Mouse (Mus musculus) liver, adult (tissue): ENCODE measurements around the gene Snx21.

Experiments
- GATA4 ChIP-seq: IDR thresholded peaks from 2 replicates; pipeline ENCODE4 v1.6.1; 2014; ENCODE audit warnings: mild to moderate bottlenecking, low read length; ENCODE audit not compliant: insufficient replicate concordance

Snx21 gene

DNA sequence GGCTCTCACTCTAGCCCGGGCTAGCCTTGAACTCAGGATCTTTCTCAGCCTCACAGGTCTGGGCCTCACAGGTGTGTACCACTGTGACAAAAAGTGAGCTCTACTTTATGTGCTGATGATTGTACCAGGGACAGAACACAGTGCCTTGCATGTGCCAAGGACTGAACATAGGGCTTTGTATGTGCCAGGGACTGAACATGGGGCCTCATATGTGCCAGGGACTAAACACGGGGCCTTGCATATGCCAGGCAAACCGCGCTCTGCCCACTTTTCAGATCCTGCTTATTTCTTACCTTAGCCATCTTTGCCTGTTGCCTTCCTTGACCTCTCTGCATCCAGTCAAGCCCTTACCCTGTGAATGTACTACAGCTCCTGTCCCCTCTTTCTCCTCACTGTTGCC, 23.7 kb upstream of the Snx21 start:
- no peak for TF ChIP-seq GATA4

DNA sequence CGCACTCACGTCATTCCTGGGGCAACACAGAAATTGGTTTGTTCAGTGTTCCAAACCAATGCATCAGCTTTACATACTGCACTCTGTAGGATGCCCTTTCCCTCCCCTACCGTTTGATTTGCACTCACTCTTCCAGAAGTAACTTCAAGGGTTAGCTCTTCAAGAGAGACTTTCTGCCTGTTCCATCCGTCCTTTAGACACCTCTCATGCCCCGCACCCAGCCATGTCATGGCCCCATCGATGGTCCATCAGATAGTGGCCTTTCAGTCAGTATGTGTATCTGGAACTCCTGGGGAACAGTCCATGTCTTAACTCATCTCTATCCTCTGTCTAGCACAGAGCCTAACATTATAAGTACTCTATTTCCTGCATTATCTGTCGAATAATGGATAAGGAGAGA, 23.0 kb upstream of the Snx21 start:
- no peak for TF ChIP-seq GATA4

DNA sequence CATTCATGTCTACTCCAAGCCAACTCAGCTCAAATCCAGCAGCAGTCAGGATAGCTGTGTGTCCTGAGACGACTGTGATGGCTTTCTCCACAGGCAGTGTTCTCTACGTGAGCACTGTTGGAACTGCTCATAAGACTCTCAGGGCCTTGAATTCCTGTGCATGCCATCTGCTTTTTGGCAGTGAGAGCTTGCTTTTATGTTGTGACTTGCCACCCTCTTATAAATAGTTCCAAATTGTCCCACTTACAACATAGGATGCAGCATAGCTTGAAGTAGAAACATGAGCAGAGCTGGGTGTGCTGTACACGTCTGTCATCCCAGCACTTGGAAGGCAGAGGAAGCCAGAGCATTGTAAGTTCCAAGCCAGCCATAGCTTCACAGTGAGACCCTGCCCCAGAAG, 19.8 kb upstream of the Snx21 start:
- no peak for TF ChIP-seq GATA4

DNA sequence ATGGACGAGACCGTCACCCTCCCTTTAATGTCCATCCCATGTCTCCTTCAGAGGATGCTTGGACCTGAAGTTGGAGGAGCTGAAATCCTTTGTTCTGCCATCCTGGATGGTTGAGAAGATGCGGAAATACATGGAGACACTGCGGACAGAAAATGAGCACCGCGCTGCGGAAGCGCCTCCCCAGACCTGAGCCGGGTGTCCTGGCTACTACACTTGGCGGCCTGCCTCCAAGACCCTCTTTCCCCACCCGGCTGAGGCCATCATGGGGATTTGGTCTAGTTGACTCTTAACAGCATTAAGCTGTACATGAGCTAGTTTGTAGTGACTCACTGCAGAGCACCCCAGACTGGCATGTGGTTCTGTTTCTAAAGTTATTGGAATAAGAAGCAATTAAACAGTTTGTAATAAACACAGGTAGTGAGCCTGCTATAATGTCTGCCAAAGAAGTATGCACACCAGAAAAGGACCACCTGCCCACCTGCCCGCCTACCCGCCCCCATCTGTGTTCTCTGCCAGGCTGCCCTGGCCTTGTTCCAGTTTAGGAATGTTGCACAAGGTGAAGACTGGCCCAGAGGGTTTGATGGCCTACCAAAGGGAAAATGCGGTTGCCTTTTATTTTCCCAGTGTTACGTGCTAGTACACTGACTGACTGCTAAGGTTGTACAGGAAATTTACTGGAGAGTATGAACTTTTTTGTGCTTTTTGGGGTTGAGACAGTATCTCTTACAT, 17.6 kb upstream of the Snx21 start:
- TF ChIP-seq GATA4, result no peak

DNA sequence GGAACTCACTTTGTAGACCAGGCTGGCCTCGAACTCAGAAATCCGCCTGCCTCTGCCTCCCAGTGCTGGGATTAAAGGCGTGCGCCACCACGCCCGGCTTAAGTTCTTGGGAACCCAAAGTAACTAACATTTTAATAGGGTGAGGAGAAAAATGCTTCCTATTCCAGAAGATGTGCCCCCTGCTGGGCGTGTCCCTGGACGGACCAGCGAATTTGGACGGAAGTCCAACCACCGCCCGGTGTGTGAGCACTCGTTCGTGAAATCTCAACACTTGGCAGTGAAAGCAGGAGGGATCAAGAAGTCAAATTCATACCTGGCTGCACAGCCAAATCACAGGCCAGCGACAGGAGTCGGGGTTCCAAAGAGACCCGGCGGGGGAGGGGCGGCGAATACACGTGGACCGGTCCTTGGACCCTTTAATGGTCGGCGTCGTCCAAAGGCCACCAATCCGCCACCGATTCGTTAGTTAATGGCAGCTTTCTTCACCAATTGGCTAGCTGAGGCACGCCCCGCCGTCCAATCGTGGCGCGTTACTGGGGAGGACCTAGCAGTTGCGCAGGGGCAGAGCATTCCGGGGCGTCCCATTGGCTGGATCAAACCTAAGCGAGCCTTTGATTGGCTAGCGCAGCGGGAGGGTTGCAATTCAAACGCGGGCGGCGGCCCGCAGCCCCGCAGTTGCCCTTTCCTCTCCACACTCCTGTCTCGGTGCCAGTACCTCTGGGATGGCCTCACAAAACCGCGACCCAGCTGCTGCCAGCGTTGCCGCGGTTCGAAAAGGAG, 16.2 kb upstream of the Snx21 start, which contains the start of gene Ube2c:
Gene Ube2c, plus strand, starts transcription at position 641 of the 780 bp plus-strand sequence.
- TF ChIP-seq GATA4, result no peak

DNA sequence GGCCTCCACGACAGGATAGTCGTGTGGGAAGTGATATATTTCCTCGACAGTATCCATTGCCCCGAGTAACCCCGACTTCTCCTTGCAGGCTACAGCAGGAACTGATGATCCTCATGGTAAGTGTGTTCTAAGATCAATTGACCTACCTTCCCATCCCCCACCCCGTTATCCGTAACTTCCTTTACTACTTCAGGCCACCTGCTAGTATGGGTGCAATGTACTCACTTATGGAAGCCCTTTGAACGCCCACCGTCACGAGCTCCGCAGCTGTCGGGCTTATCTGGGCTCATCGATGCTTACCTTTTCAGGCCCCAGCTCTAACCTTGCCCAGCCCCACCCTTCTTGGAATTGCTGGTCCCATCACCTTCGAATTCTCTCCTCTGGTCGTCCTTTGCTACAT, 15.3 kb upstream of the Snx21 start:
- no peak for TF ChIP-seq GATA4

DNA sequence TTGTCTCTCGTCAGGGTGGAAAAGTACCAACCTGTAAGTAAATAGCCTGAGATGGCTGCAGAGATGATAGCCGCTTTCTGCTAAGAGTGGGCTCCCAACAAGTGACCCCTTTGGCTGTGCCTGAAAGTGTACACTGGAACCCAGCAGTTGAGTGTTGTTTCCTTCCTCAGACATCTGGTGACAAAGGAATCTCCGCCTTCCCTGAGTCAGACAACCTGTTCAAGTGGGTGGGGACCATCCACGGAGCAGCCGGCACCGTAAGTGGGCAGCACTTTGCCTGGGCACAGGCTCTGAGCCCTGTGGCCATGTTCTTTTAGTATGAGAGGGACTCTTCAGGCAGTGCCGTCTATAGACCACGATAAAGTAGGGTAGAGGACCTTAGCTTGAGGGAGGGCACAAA, 14.5 kb upstream of the Snx21 start:
- TF ChIP-seq GATA4, result no peak

DNA sequence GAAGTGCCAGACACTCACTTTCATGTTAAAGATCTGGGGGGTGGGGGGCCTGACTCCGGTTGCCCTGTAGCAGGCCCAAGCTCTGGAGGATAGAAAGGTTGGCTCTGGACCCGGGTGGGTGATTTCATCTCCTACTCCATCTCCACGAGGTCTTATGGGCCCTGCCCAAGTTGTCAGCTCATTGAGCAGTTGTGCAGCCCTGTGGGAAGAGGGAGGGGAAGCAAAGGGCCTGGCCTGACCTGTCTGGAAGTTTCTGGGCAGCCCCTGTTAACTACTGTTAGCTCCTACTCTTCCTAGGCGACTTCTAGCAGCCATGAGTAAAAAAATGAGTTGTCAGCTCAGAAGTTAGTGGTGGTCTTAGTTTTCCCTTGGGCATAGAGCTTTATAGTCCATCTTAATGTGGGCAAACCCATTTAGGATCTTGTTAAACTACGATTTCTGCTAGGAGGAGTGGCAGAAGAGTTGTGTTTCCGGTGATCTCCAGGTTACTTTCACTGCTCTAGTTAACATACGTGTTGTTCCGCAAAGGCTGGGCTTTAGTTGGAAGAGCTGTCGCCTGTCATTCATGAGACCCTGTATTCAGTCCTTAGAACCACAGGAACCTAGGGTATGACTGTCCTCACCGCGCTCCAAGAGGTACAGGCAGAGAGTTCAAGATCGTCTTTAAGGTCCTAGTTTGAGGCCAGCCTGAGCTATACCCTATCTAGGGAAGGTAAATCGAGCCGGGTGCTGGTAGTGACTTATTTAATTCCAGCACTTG, 12.2 kb upstream of the Snx21 start:
- TF ChIP-seq GATA4, result no peak

DNA sequence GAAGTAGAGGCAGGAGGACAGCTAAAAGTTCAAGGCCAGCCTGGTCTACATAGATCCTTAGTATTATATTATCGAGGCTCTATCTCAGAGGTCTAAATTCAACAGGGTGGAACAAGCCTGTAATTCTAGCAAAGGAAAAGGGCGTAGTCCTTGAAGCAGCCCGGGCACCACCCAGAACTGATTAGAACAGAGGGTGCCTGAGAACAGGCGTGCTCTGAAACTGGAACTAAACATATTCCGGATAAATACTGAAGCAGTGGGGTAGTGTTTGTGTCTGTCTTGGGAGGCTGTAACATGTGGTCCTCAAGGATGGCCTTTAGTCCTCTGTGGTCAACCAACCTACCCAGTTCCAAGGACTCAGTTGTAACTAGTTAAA, 11.6 kb upstream of the Snx21 start:
- no peak for TF ChIP-seq GATA4

DNA sequence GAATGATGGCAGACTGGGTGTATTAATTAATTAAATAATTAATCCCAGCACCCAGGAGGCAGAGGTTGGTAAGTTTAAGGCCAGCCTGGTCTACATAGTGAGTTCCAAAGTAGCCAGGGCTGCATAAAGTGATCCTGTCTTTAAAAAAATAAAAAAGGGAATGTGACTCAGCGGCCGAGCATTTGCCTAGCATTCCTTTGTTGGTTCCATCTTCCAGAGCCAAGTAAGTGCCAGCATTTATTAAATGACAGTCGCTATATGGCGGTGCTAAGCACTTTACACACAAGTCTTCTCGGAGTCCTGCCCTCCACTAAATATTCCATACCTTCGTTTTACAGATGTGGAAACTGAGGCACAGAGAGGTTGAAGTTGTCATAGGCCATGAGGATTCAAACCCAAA, 9.5 kb upstream of the Snx21 start:
- TF ChIP-seq GATA4, result no peak

DNA sequence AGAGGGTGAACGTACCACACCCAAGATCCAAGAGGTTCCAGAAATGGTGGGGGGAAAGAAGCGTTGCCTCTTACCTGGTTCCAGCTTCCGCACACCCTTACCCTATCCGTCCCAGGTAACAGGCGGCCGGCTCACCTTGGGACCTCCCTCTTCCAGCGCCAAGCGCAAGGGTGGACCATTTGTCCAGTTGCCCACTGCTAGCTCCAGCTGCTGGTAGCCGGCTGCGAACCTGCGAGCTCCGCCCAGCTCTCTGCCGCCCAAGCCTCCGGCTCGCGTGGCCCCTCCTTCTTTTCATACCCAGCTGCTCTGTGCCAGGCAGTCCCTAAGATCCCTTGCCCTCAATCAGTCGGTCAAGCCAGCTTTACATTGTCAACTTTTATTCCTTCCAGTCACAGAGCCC, 8.8 kb upstream of the Snx21 start:
- TF ChIP-seq GATA4, result no peak

DNA sequence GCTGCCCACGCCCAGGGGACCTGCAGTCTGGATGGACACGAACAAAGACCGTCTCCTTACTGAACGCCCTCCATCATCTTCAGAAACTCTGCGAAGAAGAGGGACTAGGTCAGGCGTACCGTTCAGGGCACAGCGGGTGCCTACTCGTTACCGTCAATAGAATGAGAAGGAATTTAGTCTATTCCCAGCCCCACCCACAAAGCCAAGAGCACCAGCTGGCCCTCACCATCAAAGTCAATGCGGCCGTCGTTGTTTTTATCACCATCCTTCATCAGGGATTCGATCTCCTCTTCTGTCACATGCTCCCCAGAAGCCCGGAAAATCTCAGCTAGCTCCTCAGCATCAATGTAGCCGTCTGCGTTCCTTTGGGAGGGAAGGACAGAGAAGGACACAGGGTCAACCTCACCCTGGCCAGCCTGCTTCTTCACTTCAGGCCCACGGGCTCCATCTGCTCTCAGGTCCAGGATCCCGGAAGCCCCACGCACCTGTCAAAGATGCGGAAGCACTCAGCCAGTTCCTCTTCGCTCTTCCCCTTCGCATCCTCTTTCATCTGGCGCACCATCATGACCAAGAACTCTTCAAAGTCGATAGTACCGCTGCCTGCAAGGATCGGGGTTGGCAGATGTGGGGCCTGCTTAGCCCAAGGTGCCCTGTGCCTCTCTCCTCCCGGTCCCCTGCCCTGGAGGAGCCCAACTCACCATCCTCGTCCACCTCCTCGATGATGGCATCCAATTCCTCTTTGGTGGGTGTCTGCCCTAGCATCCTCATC, 8.2 kb upstream of the Snx21 start:
- TF ChIP-seq GATA4, result no peak

DNA sequence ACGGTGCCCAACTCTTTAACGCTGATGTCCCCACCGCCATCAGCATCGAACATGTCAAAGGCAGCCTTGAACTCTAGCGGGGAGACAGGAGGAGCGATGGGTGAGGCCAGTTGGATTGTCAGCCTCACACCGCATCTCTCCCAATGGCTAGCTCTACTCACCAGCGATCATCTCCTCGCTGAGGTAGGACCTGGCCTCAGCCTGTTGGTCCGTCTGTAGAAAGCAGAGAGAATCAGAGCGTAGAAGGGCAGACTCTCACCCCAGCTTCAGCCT, 7.7 kb upstream of the Snx21 start:
- TF ChIP-seq GATA4, result no peak

DNA sequence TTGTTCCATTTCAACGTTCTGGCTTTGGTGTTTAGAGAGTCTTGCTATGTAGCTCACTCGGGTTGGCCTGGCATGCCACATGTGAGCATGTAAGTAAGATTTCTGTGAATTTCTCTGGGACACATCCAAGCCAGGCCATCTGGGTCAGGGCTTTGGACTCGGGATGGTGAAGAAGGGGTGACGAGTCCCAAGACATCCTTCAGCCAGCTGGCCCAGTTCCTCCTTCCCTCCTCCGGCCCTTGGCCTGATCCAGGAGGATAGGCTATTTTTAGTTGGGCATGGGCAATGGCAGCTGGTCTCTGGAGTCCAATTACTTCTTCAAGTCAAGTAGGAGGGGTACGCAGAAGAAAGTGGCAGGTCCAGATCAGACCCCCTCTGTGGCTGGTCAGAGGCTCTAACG, 6.8 kb upstream of the Snx21 start:
- TF ChIP-seq GATA4, result no peak

DNA sequence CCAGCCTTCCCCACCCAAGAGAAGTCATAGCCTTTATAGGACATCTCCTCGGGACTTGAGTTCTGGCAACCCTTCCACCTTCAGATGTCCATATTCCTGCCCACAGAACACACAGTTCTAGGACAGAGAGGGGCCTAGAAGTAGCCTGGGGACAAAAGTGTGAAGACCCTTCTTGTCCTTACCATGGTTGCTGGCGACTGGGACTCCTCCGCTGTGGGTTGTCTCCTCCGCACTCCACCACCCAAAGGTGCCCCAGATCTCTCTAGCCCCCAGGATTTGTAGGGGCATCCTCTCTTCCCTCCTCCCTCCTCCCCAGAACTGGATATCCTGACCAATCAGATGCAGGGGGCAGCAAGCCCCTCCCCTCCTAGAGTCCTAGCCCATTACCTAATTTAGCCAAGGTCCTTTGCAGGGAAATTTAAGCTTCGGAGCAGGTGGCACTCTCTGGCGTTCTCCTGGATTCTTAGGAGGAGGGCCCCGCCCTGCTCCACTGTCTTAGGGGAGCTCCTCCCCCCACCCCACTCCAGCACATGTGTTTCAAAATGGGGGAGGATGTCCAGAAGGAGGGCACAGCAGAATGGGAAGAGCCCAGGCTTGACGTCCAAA, 6.0 kb upstream of the Snx21 start, which contains the start of gene Tnnc2:
Gene Tnnc2, minus strand, starts transcription at position 487 of the 606 bp plus-strand sequence.
- TF ChIP-seq GATA4, result no peak
